Mouse (Mus musculus): Measurements from ENCODE around the gene Fgfr2.

DNA sequence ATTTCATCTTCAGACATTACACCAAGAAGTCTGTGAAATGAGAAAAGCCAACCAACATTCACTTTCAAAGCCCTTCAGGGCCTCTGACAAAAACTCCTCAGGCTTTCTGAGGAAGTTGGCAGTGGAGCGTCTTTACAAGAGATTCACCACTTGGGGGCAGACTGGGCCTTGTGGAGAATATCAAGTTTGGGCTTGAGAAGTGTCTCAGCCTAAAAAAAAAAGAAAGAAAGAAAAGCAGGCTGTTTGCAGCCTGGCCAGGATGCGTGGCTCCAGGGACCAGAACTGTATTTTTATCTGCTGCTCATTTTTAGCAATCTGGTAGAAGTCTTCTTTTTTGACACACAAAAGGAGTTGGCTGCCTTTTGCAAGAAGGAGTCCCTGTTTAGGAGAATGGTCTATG lies 1223.8 kb downstream of the Fgfr2 start:
- TF ChIP-seq POLR2A (IDR thresholded peaks at IDR 0.05; ENCODE audit: borderline replicate concordance, extremely low read depth, low read depth, low read length) (no peak), CTCF (IDR thresholded peaks at IDR 0.05; ENCODE audit: insufficient read depth, low read length) (no peak)
